Mouse (Mus musculus) thymus, adult 2 months (tissue): ENCODE measurements around the gene Olfr1395.

Source experiments
- CTCF ChIP-seq: fragments of 200-500 bp; IDR thresholded peaks from 2 replicates; pipeline ENCODE4 v1.5.1; 2012; ENCODE audit warnings: mild to moderate bottlenecking, control low read depth, low read length, moderate library complexity, borderline replicate concordance; ENCODE audit not compliant: control insufficient read depth, poor library complexity, insufficient read depth; ENCODE audit errors: extremely low read depth
- POLR2A ChIP-seq: fragments of 200-500 bp; IDR thresholded peaks from 2 replicates; pipeline ENCODE4 v1.6.1; 2012; ENCODE audit warnings: mild to moderate bottlenecking, low read length, control low read depth, moderate library complexity; ENCODE audit not compliant: control insufficient read depth, poor library complexity, insufficient read depth; ENCODE audit errors: extremely low read depth

GRCm38 (mm10) chr11:49156821-49157814, 15.0 kb downstream of the Olfr1395 start:
- TF ChIP-seq POLR2A (no peak), CTCF (no peak)
